Mouse (Mus musculus): ENCODE data around the gene Smndc1. TPM values are rescaled to one million over a fixed set of nuclear protein-coding genes. Genes with fewer than 3 reads are reported as not detected.
"Not testable (repeated sequence)": the region's sequence is repeated elsewhere in the genome, so short reads cannot be mapped to it uniquely, and the experiment has no call there.

Smndc1 gene
- polyA plus RNA-seq, 1 experiment from 2014 or later, result 28.0 TPM

GRCm38 (mm10) chr19:53404837-53405356 lies 14.5 kb upstream of the Smndc1 start:
- H3K9me3 ChIP-seq (replicated peaks; ENCODE audit: control insufficient read depth, low read length), result no peaks in the 10 kb centered on the region
- no peak overlapping the region for H3K27ac ChIP-seq (ENCODE audit: low read length)
- H3K27me3 ChIP-seq (ENCODE audit: control insufficient read depth, insufficient read depth, low read length), result no peaks in the 10 kb centered on the region
- peaks cover under 1% of the 10 kb centered on the region for H3K4me1 ChIP-seq (ENCODE audit: control insufficient read depth, insufficient read depth, low read length)
- no peak overlapping the region for H3K4me2 ChIP-seq (ENCODE audit: low read depth, low read length)
- WGBS, result 77% methylated on average over 18 of the region's 18 CpGs
- no peaks in the 10 kb centered on the region for H3K36me3 ChIP-seq (ENCODE audit: control insufficient read depth, insufficient read depth)
- H3K9ac ChIP-seq (ENCODE audit: low read length), result no peak overlapping the region
- no peak overlapping the region for H3K4me3 ChIP-seq (ENCODE audit: low read length)
- no peak for ATAC-seq (replicated peaks; ENCODE audit: extremely low read depth, insufficient read depth, low FRiP score)

DNA sequence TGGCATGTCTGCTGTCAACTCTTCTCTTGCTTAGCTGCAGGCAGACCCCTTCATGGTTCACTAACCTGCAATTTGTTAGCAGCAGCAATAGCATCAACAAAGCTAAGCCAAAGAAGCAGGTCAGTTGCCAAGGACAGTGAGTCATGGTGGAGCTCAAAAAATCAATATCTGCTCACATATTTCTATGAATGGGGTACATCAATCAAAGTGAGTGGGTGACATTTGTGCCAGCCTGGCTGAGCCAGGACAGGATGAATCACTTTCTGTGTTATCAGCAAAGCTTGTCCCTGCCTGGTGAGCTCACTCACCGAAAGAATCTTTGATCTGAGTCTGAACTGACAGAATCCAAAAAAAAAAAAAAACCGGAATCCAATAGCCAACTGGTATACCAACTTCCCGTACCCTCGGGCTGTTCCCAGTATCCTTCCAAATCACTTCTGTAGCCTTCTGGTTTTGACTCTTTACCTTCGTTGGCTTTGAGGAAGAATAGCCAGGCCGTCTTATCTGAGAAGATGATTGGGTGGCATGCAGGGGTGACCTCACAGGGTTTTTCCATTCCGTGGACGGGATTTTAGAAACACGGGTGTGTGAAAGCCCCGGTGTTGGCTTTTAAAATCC lies 13.9 kb upstream of the Smndc1 start:
- Histone ChIP-seq H3K4me1 (ENCODE audit: control insufficient read depth, insufficient read depth, low read length) (no peaks in the 10 kb centered on the region), H3K9ac (ENCODE audit: low read length) (no peak overlapping the region), H3K36me3 (ENCODE audit: control insufficient read depth, insufficient read depth) (no peaks in the 10 kb centered on the region), H3K27ac (ENCODE audit: low read length) (no peak overlapping the region), H3K4me2 (ENCODE audit: low read depth, low read length) (no peak overlapping the region), H3K9me3 (replicated peaks; ENCODE audit: control insufficient read depth, low read length) (no peaks in the 10 kb centered on the region), H3K27me3 (ENCODE audit: control insufficient read depth, insufficient read depth, low read length) (no peaks in the 10 kb centered on the region), H3K4me3 (ENCODE audit: low read length) (no peak overlapping the region)
- 83% methylated on average over 10 of the region's 10 CpGs for WGBS
- ATAC-seq (replicated peaks; ENCODE audit: extremely low read depth, insufficient read depth, low FRiP score), result no peak

GRCm38 (mm10) chr19:53402741-53403432 lies 12.5 kb upstream of the Smndc1 start:
- H3K4me2 ChIP-seq (ENCODE audit: low read depth, low read length), result no peak overlapping the region
- no peaks in the 10 kb centered on the region for H3K36me3 ChIP-seq (ENCODE audit: control insufficient read depth, insufficient read depth)
- H3K9me3 ChIP-seq (replicated peaks; ENCODE audit: control insufficient read depth, low read length), result no peaks in the 10 kb centered on the region
- H3K4me3 ChIP-seq (ENCODE audit: low read length), result no peak overlapping the region
- H3K4me1 ChIP-seq (ENCODE audit: control insufficient read depth, insufficient read depth, low read length), result no peaks in the 10 kb centered on the region
- ATAC-seq (replicated peaks; ENCODE audit: extremely low read depth, insufficient read depth, low FRiP score), result no peak
- H3K9ac ChIP-seq (ENCODE audit: low read length), result no peak overlapping the region
- no peaks in the 10 kb centered on the region for H3K27me3 ChIP-seq (ENCODE audit: control insufficient read depth, insufficient read depth, low read length)
- WGBS, result 45% methylated on average over 12 of the region's 12 CpGs
- H3K27ac ChIP-seq (ENCODE audit: low read length), result no peak overlapping the region

DNA sequence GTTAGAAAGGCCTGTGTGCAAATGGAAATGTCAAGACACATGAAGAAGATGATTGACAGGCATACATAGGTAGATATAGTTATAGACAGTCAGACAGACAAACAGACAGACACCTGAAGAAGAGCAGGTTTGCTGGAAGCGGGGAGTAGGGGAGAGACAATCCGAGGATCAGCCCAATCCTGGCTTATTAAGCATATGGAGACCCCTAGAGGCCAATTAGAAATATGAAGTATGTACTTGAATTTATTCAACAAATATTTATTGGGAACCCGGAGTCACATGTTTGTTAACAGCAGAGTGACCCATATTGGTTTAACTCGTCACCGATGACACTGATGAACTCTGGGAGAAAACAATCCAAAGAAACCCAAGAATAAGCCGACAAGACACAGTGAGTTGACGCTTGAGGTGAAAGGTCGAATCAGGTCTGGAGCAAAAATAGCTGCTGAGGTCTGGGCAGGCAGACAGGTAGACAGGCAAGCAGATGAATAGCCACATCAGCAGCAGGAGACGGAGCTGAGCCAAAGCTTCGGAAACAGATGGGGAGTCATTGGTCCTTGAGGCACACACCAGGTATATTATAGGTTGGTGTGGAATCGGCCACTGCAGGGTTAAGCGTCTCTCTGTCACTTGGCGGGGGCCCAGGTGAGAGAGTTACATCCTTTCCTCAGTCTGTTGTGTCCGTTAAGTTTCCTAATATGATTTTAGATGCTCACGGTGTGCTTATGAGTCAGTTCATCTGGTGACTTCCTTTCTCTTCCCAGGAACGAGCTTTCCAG lies 10.1 kb upstream of the Smndc1 start:
- Histone ChIP-seq H3K36me3 (ENCODE audit: control insufficient read depth, insufficient read depth) (no peaks in the 10 kb centered on the region), H3K27ac (ENCODE audit: low read length) (no peak overlapping the region), H3K4me2 (ENCODE audit: low read depth, low read length) (no peak overlapping the region), H3K4me1 (ENCODE audit: control insufficient read depth, insufficient read depth, low read length) (no peaks in the 10 kb centered on the region), H3K9me3 (replicated peaks; ENCODE audit: control insufficient read depth, low read length) (no peaks in the 10 kb centered on the region), H3K4me3 (ENCODE audit: low read length) (no peak overlapping the region), H3K9ac (ENCODE audit: low read length) (no peak overlapping the region), H3K27me3 (ENCODE audit: control insufficient read depth, insufficient read depth, low read length) (no peaks in the 10 kb centered on the region)
- WGBS, result 75% methylated on average over 16 of the region's 16 CpGs
- ATAC-seq (replicated peaks; ENCODE audit: extremely low read depth, insufficient read depth, low FRiP score), result no peak

DNA sequence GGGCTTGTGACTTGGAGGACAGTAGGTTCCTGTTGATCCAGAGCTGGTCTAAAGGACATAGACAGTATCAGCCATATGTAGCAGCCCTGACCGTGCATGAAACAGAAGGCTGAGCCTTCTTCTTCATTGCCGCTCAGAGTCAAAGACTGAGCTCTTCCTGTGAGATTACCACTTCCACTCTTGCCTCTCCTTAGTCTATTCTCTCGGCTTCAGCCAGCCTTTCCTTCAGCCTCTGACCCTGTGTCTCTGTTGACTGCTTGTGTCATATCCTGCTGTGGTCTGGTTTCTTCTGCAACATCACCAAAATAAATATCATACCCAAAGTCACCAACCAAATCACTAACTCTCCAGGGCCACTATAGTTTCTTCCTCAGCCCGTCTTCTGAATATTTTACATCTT lies 8.8 kb upstream of the Smndc1 start:
- Histone ChIP-seq H3K4me3 (ENCODE audit: low read length) (no peak overlapping the region), H3K36me3 (ENCODE audit: control insufficient read depth, insufficient read depth) (no peaks in the 10 kb centered on the region), H3K4me1 (ENCODE audit: control insufficient read depth, insufficient read depth, low read length) (0 out of 2 replicates have a peak, but pooled peaks cover 2% of the 10 kb centered on the region), H3K27ac (ENCODE audit: low read length) (no peak overlapping the region), H3K9me3 (replicated peaks; ENCODE audit: control insufficient read depth, low read length) (no peaks in the 10 kb centered on the region), H3K4me2 (ENCODE audit: low read depth, low read length) (no peak overlapping the region), H3K9ac (ENCODE audit: low read length) (no peak overlapping the region), H3K27me3 (ENCODE audit: control insufficient read depth, insufficient read depth, low read length) (no peaks in the 10 kb centered on the region)
- ATAC-seq (replicated peaks; ENCODE audit: extremely low read depth, insufficient read depth, low FRiP score), result no peak
- WGBS, result 63% methylated on average over 4 of the region's 4 CpGs

- no peaks in the 10 kb centered on the region for H3K9me3 ChIP-seq (replicated peaks; ENCODE audit: control insufficient read depth, low read length)
- ATAC-seq (replicated peaks; ENCODE audit: extremely low read depth, insufficient read depth, low FRiP score), result no peak
- 74% methylated on average over 12 of the region's 12 CpGs for WGBS
Measured at GRCm38 (mm10) chr19:53397451-53398233, 7.3 kb upstream of the Smndc1 start.

GRCm38 (mm10) chr19:53395805-53396204 lies 5.4 kb upstream of the Smndc1 start:
- H3K4me2 ChIP-seq (ENCODE audit: low read depth, low read length); H3K9ac ChIP-seq (ENCODE audit: low read length); H3K4me1 ChIP-seq (ENCODE audit: control insufficient read depth, insufficient read depth, low read length); H3K27ac ChIP-seq (ENCODE audit: low read length); ATAC-seq (replicated peaks; ENCODE audit: extremely low read depth, insufficient read depth, low FRiP score); H3K36me3 ChIP-seq (ENCODE audit: control insufficient read depth, insufficient read depth); H3K27me3 ChIP-seq (ENCODE audit: control insufficient read depth, insufficient read depth, low read length); H3K4me3 ChIP-seq (ENCODE audit: low read length); H3K9me3 ChIP-seq (replicated peaks; ENCODE audit: control insufficient read depth, low read length): not testable (repeated sequence)
- 66% methylated on average over 5 of the region's 5 CpGs for WGBS

More at GRCm38 (mm10) chr19:53397451-53398233, 7.3 kb upstream of the Smndc1 start:
- no peak overlapping the region for H3K9ac ChIP-seq (ENCODE audit: low read length)
- no peak overlapping the region for H3K27ac ChIP-seq (ENCODE audit: low read length)
- H3K27me3 ChIP-seq (ENCODE audit: control insufficient read depth, insufficient read depth, low read length), result no peaks in the 10 kb centered on the region
- no peaks in the 10 kb centered on the region for H3K36me3 ChIP-seq (ENCODE audit: control insufficient read depth, insufficient read depth)
- H3K4me2 ChIP-seq (ENCODE audit: low read depth, low read length), result no peak overlapping the region
- 0 out of 2 replicates have a peak, but pooled peaks cover 2% of the 10 kb centered on the region for H3K4me1 ChIP-seq (ENCODE audit: control insufficient read depth, insufficient read depth, low read length)
- H3K4me3 ChIP-seq (ENCODE audit: low read length), result no peak overlapping the region

- ATAC-seq (replicated peaks; ENCODE audit: extremely low read depth, insufficient read depth, low FRiP score); H3K27me3 ChIP-seq (ENCODE audit: control insufficient read depth, insufficient read depth, low read length); H3K9ac ChIP-seq (ENCODE audit: low read length); H3K27ac ChIP-seq (ENCODE audit: low read length); H3K4me3 ChIP-seq (ENCODE audit: low read length); H3K9me3 ChIP-seq (replicated peaks; ENCODE audit: control insufficient read depth, low read length); H3K36me3 ChIP-seq (ENCODE audit: control insufficient read depth, insufficient read depth); H3K4me2 ChIP-seq (ENCODE audit: low read depth, low read length); H3K4me1 ChIP-seq (ENCODE audit: control insufficient read depth, insufficient read depth, low read length): not testable (repeated sequence)
- WGBS, result 62% methylated on average over 3 of the region's 3 CpGs
Measured at GRCm38 (mm10) chr19:53394956-53395355, 4.6 kb upstream of the Smndc1 start.

Measured in heart, embryonic 16.5 days (tissue).